Mouse (Mus musculus) heart, adult 2 months (tissue): Measurements from ENCODE around the gene Mcfd2.

ENCODE experiments used
- CTCF ChIP-seq: fragments of 200-600 bp; IDR thresholded peaks from 2 replicates; pipeline ENCODE4 v1.8.1; 2022; ENCODE audit warnings: antibody characterized with exemption, mild to moderate bottlenecking, moderate library complexity
- POLR2A ChIP-seq: fragments of 200-500 bp; IDR thresholded peaks from 2 replicates; pipeline ENCODE4 v1.6.1; 2011; ENCODE audit warnings: mild to moderate bottlenecking, low read depth, low read length, control low read depth; ENCODE audit not compliant: insufficient read depth

GRCm38 (mm10) chr17:87300340-87300739 lies 34.6 kb upstream of the Mcfd2 start:
- TF ChIP-seq POLR2A (no peak), CTCF (no peak)
